Mouse (Mus musculus) heart, embryonic 15.5 days (tissue): ENCODE data around the gene Hmg20a. TPM values are rescaled to one million over a fixed set of nuclear protein-coding genes. Genes with fewer than 3 reads are reported as not detected.

Source experiments
- ATAC-seq: fragments of 200-750 bp; cut with Nextera tagmentation; replicated peaks from 2 replicates; pipeline ENCODE4 v1.8.0; 2017; ENCODE audit warnings: low read depth, moderate TSS enrichment; ENCODE audit not compliant: insufficient number of reproducible peaks, insufficient read depth, low FRiP score
- H3K27ac ChIP-seq: fragments of 300-500 bp; sonication (generic); 2 replicates; pipeline ENCODE4 v1.5.1; 2015; ENCODE audit warnings: mild to moderate bottlenecking, inconsistent platforms
- H3K27me3 ChIP-seq: fragments of 300-500 bp; sonication (generic); 2 replicates; pipeline ENCODE4 v1.6.1; 2015; ENCODE audit warnings: inconsistent platforms
- H3K36me3 ChIP-seq: fragments of 300-500 bp; sonication (generic); 2 replicates; pipeline ENCODE4 v1.6.1; 2015; ENCODE audit warnings: mild to moderate bottlenecking, inconsistent platforms
- H3K4me1 ChIP-seq: fragments of 300-500 bp; sonication (generic); replicated peaks from 2 replicates; pipeline ENCODE4 v1.6.1; 2015; ENCODE audit warnings: inconsistent platforms
- H3K4me2 ChIP-seq: fragments of 300-500 bp; sonication (generic); 2 replicates; pipeline ENCODE4 v1.6.1; 2015; ENCODE audit warnings: inconsistent platforms, mild to moderate bottlenecking, moderate library complexity
- H3K4me3 ChIP-seq: fragments of 300-500 bp; sonication (generic); 2 replicates; pipeline ENCODE4 v1.5.1; 2015; ENCODE audit warnings: mild to moderate bottlenecking, inconsistent platforms
- H3K9ac ChIP-seq: fragments of 300-500 bp; sonication (generic); 2 replicates; pipeline ENCODE4 v1.6.1; 2015; ENCODE audit warnings: mild to moderate bottlenecking, inconsistent platforms
- H3K9me3 ChIP-seq: fragments of 300-500 bp; sonication (generic); replicated peaks from 2 replicates; pipeline ENCODE4 v1.6.1; 2016; ENCODE audit warnings: inconsistent platforms
- WGBS: fragments of 180-500 bp; shearing (Covaris S2); methylation state at CpG from one replicate; pipeline ENCODE4 v1.1.7; 2015; ENCODE audit warnings: mixed read lengths; 5-methylcytosine and 5-hydroxymethylcytosine counted together
- polyA plus RNA-seq: library from polyadenylated mRNA; unstranded; fragments of >200 nt; fragmentation: Nextera tagmentation; extraction: Ambion mirVana; gene quantifications from 2 replicates; pipeline ENCODE4 v1.2.1, GENCODE M21; 2015

Hmg20a gene
- 48.9 and 56.4 TPM in 2 replicates for polyA plus RNA-seq

DNA sequence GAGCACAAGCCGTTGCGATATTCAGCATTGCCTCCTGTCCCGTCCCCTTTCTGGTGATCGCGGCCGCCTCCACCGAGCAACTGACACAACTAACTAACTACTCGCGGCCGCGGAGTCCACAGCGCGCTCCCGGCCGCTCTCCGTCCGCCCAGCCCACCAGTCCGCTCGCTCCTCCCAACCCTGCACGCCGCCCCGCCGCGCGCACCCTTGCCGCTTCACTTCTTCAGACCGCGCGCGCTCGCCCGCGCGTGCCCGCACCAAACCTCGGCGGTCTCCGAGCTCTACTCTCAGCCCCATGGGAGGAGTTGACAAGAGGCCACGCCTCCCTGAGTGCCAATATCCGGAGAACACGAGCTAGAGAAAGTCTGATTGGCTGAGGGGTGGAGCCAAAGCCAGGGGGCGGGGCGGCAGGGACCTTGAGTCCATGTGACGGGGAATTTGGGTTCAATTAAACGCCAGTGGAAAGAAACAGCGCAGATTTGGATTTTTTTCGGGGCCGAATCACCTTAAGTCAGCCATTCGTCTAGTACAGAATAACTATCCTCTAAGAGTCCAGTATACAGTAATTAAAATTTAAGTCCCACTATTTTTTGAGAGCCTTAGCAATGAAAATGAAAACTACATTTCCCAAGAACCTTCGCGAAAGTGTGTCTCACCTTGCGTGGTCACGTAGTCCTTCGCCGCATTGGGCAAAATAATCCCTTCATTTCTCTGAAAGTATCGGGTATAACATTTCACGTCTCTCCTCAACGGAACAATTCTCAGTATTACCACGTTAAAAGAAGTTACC is at the start of gene Hmg20a, which contains the start of gene Peak1:
Gene Hmg20a, plus strand, starts transcription at position 662 of the 790 bp plus-strand sequence.
Gene Peak1, minus strand, starts transcription at position 120 of the 790 bp plus-strand sequence.
- no peaks in the 10 kb centered on the region for H3K9me3 ChIP-seq
- H3K27me3 ChIP-seq = no peaks in the 10 kb centered on the region
- under 1% methylated on average over 59 of the region's 59 CpGs for WGBS
- ATAC-seq = peak; percentile 94
- H3K4me1 ChIP-seq = peaks cover 43% of the 10 kb centered on the region
- peak within 1 kb of the TSS; percentile 90 for H3K9ac ChIP-seq
- H3K4me3 ChIP-seq = peak within 1 kb of the TSS; percentile 90
- no peaks in the 10 kb centered on the region for H3K36me3 ChIP-seq
- H3K27ac ChIP-seq = peak within 1 kb of the TSS; percentile 98
- H3K4me2 ChIP-seq = peak within 1 kb of the TSS; percentile 75

DNA sequence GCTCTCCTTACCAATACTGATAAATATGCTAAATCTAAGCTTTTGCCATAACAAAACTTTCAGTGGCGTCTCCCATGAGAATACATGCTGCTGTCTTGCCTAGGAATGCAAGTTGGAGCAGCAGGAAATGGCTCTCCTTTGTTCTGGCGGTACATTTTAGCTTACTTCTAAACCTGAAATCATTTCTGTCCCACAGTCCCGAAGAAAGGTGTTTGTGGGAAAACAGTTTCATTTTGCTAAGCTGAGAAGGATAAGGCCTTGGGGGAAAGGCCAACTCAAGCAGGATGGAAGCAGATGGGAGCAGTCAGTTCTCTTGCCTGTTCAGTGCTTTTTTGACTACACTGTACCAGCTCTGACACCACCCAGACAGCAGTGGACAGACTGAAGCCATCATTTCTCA is 49.6 kb upstream of the Hmg20a start:
- Histone ChIP-seq H3K4me3 (no peak overlapping the region), H3K4me1 (peaks cover 8% of the 10 kb centered on the region), H3K27me3 (no peaks in the 10 kb centered on the region), H3K27ac (peak overlapping the region; percentile 42; the same call in 1 of the 2 replicates), H3K36me3 (no peaks in the 10 kb centered on the region), H3K9me3 (no peaks in the 10 kb centered on the region), H3K4me2 (no peak overlapping the region), H3K9ac (no peak overlapping the region)
- WGBS = 50% methylated on average over 3 of the region's 3 CpGs
- ATAC-seq = no peak

DNA sequence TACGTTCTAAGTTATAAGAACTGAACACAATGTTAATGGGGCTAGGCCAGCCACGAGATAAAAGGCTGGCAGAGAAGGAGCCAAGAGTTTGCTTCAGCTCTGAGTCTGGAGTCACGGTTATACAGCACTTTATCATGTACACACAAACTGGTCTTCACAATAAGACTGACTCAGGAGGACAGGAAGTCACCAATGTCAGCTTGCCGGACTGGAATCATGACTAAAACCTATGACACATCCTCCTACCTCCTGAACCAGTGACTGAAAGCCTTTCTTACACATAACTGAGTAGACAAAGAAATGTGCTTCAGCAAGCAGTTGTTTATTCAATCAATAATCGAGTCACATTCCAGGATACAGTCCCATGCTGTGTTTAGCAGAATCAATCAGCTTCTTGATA is 47.7 kb upstream of the Hmg20a start:
- Histone ChIP-seq H3K4me1 (peaks cover 16% of the 10 kb centered on the region), H3K27me3 (no peaks in the 10 kb centered on the region), H3K27ac (no peak overlapping the region), H3K9me3 (no peaks in the 10 kb centered on the region), H3K4me2 (no peak overlapping the region), H3K9ac (no peak overlapping the region), H3K4me3 (no peak overlapping the region), H3K36me3 (no peaks in the 10 kb centered on the region)
- WGBS = 45% methylated on average over 5 of the region's 5 CpGs
- ATAC-seq = no peak

DNA sequence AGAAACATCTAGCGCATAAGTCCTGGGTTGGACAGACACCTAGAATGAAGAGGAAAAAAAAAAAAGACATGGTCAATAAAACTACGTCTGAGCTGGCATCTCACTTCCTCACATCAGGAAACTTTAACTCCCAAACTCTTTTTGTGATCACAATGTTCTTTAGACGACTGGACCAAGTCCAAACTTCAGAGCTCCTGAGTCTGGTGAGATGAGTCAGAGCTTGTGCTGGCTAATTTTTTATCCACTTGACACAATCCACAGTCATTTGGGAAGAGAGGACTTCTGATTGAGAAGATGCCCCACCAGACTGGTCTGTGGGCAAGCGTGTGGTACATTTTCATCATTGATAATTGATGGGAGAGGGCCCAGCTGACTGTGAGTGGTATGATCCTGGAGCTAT is 44.0 kb upstream of the Hmg20a start:
- H3K4me3 ChIP-seq = no peak overlapping the region

DNA sequence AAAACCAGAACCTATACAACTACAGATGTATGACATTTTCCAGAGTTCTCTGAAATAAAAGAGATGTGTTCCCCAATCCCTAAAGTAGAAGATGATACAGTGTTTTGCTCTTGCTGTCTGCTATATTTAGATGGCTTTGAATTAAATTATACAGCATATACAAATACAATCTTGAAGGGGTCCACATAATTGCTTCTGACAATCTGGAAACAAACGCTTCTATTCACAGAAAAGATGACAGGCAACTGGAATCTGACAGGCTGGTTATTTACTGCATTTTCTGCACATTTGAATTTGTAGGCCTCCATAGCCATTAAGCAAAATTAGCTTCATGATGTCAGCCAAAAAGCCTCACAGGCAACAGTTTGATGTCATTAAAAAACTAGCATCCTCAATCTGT is 35.6 kb upstream of the Hmg20a start:
- Histone ChIP-seq H3K9ac (no peak overlapping the region), H3K4me2 (no peak overlapping the region), H3K27ac (no peak overlapping the region), H3K9me3 (no peaks in the 10 kb centered on the region), H3K4me3 (no peak overlapping the region), H3K4me1 (no peaks in the 10 kb centered on the region), H3K27me3 (no peaks in the 10 kb centered on the region), H3K36me3 (peaks cover 3% of the 10 kb centered on the region; the same call in 1 of the 2 replicates)
- WGBS = 77% methylated on average over 1 of the region's 1 CpGs
- ATAC-seq = no peak

More for the DNA sequence above, 44.0 kb upstream of the Hmg20a start:
- H3K4me1 ChIP-seq = peaks cover 15% of the 10 kb centered on the region
- no peak overlapping the region for H3K9ac ChIP-seq
- ATAC-seq = no peak
- H3K27me3 ChIP-seq = no peaks in the 10 kb centered on the region
- WGBS = 52% methylated on average over 4 of the region's 4 CpGs
- H3K36me3 ChIP-seq = no peaks in the 10 kb centered on the region
- H3K9me3 ChIP-seq = no peaks in the 10 kb centered on the region
- no peak overlapping the region for H3K27ac ChIP-seq
- H3K4me2 ChIP-seq = no peak overlapping the region

DNA sequence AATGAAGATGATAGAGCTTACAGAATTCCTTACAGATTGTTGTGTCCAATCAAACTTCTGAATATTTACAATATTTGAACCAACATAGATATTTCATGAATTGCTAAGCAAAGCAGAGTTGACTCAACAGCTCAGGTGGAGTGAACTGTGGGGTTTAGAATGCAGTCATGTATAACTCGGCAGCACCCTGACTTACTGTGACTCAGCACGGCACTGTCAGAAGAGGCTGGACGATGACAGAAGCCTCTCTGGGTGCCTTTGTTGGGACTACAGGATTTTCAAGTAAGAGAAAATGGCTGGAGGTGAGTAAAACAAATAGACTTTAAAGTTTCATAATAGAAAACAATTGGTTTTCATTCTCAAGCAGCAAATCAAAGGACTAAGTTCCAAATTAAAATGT is 25.6 kb upstream of the Hmg20a start:
- no peak overlapping the region for H3K4me2 ChIP-seq
- no peak overlapping the region for H3K9ac ChIP-seq
- no peaks in the 10 kb centered on the region for H3K9me3 ChIP-seq
- no peak for ATAC-seq
- H3K4me1 ChIP-seq = peaks cover 19% of the 10 kb centered on the region
- no peak overlapping the region for H3K4me3 ChIP-seq
- 71% methylated on average over 3 of the region's 3 CpGs for WGBS
- H3K27ac ChIP-seq = no peak overlapping the region
- no peaks in the 10 kb centered on the region; the same call in 1 of the 2 replicates for H3K36me3 ChIP-seq
- no peaks in the 10 kb centered on the region for H3K27me3 ChIP-seq

DNA sequence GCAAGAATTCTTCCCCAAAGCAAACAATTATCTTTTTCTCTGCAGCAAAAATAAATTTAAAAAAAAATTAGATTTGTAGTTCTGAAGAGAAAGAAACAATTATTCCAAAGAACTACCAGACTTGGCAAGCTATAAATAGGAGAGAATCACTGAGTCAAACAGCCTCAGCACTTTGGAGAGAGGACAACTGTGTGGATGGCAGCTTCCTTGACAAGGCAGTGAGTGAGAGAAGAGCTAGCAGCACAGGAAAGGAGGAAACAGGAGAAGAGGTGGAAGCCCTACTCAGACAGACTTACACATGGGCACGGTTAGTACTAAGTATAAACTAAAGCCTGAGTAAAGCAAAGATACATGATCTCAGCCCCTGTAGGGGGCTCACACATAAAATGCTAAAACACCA is 22.1 kb upstream of the Hmg20a start:
- H3K4me2 ChIP-seq = no peak overlapping the region
- no peaks in the 10 kb centered on the region; the same call in 1 of the 2 replicates for H3K36me3 ChIP-seq
- WGBS = 12% methylated on average over 1 of the region's 1 CpGs
- no peaks in the 10 kb centered on the region for H3K27me3 ChIP-seq
- no peak for ATAC-seq
- H3K9me3 ChIP-seq = no peaks in the 10 kb centered on the region
- H3K4me1 ChIP-seq = peaks cover 23% of the 10 kb centered on the region
- no peak overlapping the region for H3K9ac ChIP-seq
- H3K4me3 ChIP-seq = no peak overlapping the region
- peak overlapping the region; percentile 48; the same call in 1 of the 2 replicates for H3K27ac ChIP-seq

DNA sequence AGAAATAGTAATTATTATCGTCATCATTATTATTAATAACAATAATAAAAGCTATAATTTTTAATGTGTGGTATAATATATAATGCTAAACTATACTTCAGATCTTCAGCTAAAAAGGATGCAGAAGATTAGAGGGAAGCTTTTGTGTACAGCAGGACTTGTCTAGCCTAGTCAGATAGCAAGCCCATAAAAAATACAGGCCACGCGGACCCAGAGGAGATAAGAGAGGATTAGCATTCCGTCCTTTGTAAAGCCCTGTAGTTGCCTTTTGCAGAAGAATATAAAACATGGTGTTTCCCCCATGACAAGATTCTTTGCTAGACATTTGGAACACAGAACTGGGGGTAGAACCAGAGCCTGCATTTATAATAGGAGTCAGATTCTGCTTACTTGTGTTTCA is 13.8 kb upstream of the Hmg20a start:
- H3K9me3 ChIP-seq = no peaks in the 10 kb centered on the region
- peaks cover 28% of the 10 kb centered on the region for H3K4me1 ChIP-seq
- H3K4me3 ChIP-seq = no peak overlapping the region
- 0 out of 2 replicates have a peak, but pooled peaks cover 6% of the 10 kb centered on the region for H3K36me3 ChIP-seq
- no peak for ATAC-seq
- H3K9ac ChIP-seq = no peak overlapping the region
- no peaks in the 10 kb centered on the region for H3K27me3 ChIP-seq
- H3K27ac ChIP-seq = peak overlapping the region; percentile 45
- 33% methylated on average over 4 of the region's 4 CpGs for WGBS
- H3K4me2 ChIP-seq = no peak overlapping the region

DNA sequence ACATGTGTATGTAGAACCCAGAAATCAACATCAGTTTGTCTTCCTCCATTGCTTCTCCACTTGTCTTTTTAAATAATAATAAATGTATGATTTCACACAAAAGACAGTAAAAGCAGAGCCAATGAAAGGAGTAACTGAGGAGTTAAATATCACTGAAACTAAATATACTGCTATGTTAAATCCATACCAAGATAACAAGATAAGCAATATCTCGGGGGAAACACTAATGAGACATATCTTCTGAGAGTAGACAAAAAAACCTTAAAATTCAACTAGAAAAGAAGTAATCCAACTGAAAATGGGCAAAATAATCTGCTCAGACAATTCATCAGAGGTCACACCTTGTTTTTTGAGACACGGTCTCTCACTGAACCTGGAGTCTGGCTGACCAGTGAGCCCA is 8.5 kb upstream of the Hmg20a start:
- peaks cover 12% of the 10 kb centered on the region for H3K4me1 ChIP-seq
- no peak overlapping the region for H3K9ac ChIP-seq
- no peak overlapping the region for H3K27ac ChIP-seq
- no peak for ATAC-seq
- no peak overlapping the region for H3K4me2 ChIP-seq
- WGBS = 75% methylated on average over 2 of the region's 2 CpGs
- H3K9me3 ChIP-seq = no peaks in the 10 kb centered on the region
- 0 out of 2 replicates have a peak, but pooled peaks cover 6% of the 10 kb centered on the region for H3K36me3 ChIP-seq
- H3K27me3 ChIP-seq = no peaks in the 10 kb centered on the region
- H3K4me3 ChIP-seq = no peak overlapping the region

DNA sequence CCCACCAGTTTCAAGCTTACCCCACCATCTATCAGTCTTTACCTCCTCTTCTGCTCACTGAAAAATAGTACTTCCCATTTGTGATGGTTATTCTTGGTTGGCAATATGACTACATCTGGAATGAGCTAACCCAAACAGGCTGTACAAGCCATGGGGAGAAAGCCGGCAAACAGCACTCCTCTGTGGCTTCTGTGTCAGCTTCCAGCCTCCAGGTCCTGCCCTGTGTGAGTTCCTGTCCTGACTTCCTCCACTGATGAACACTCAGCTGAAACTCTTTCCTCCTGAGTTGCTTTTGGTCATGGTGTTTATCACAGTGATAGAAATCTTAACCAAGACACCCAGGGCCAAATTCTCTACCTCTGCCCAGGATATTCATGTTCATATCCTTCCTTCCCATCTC is 5.7 kb upstream of the Hmg20a start:
- no peak for ATAC-seq
- Histone ChIP-seq H3K9ac (no peak overlapping the region), H3K36me3 (0 out of 2 replicates have a peak, but pooled peaks cover 6% of the 10 kb centered on the region), H3K9me3 (no peaks in the 10 kb centered on the region), H3K27me3 (no peaks in the 10 kb centered on the region), H3K4me1 (peaks cover 18% of the 10 kb centered on the region), H3K27ac (no peak overlapping the region), H3K4me2 (no peak overlapping the region), H3K4me3 (no peak overlapping the region)
- 64% methylated on average over 1 of the region's 1 CpGs for WGBS

DNA sequence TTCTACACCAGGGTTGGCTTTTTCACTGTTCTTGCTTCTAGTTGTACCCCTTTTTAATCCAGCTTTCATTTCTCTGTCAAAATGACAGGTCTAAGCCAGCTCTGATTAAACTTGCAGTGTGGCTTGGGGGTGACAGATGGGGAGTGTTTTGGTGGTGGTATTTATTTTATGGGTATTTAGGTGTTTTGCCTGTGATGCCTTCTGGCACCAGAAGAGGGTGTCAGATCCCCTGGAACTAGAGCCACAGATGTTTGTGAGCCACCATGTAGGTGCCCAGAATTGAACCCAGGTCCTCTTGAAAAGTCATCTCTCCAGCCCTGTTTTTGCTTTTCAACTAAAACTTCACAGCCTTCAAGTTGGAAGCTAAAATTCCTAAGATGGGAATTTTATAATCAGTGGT is 4.1 kb upstream of the Hmg20a start:
- Histone ChIP-seq H3K36me3 (no peaks in the 10 kb centered on the region), H3K4me2 (no peak overlapping the region), H3K4me1 (peaks cover 18% of the 10 kb centered on the region), H3K9ac (no peak overlapping the region), H3K9me3 (no peaks in the 10 kb centered on the region), H3K4me3 (no peak overlapping the region), H3K27me3 (no peaks in the 10 kb centered on the region), H3K27ac (no peak overlapping the region)
- no peak for ATAC-seq

DNA sequence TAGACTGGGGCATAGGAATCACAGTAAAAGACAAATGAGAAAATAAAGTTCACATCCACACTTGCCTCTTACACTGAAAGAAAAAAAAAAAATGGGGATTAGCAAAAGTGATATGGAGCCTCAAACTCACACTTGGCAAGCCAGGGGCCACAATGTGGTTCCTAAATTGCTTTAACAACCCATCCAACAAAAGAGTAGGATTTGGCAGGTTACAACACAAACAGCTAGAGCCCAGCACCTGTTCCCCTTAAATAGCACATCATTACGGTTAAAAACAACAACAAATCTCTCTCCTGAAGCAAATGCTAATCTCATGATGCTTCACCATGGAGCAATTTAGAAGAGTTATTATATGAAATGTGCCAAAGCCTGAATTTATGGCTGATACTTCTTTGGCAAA is 3.0 kb upstream of the Hmg20a start:
- Histone ChIP-seq H3K27me3 (no peaks in the 10 kb centered on the region), H3K4me2 (peak overlapping the region; percentile 1; the same call in 1 of the 2 replicates), H3K4me3 (no peak overlapping the region), H3K4me1 (peaks cover 25% of the 10 kb centered on the region), H3K36me3 (no peaks in the 10 kb centered on the region), H3K9ac (no peak overlapping the region), H3K27ac (no peak overlapping the region), H3K9me3 (no peaks in the 10 kb centered on the region)
- 66% methylated on average over 1 of the region's 1 CpGs for whole genome bisulfite sequencing
- ATAC-seq = no peak
